Mouse (Mus musculus) lung, embryonic 14.5 days (tissue): Measurements from ENCODE around the gene Mcl1. TPM values are rescaled to one million over a fixed set of nuclear protein-coding genes. Genes with fewer than 3 reads are reported as not detected.
"Not testable (repeated sequence)": the region's sequence is repeated elsewhere in the genome, so short reads cannot be mapped to it uniquely, and the experiment has no call there.

ENCODE experiments used
- ATAC-seq: fragments of 200-750 bp; cut with Nextera tagmentation; 2 replicates; pipeline ENCODE4 v1.8.0; 2017; ENCODE audit warnings: mild to moderate bottlenecking, moderate TSS enrichment, moderate library complexity; ENCODE audit not compliant: insufficient read depth
- DNase-seq: peaks from one replicate; pipeline ENCODE4 v3.0.0-alpha.2; 2015
- H3K27ac ChIP-seq: fragments of 300-500 bp; sonication (generic); 2 replicates; pipeline ENCODE4 v1.5.1; 2014; ENCODE audit warnings: low read depth, mild to moderate bottlenecking, moderate library complexity
- H3K27me3 ChIP-seq: fragments of 300-500 bp; sonication (generic); 2 replicates; pipeline ENCODE4 v1.6.1; 2014; ENCODE audit warnings: low read length, control low read depth; ENCODE audit not compliant: insufficient read depth
- H3K36me3 ChIP-seq: fragments of 300-500 bp; sonication (generic); 2 replicates; pipeline ENCODE4 v1.6.1; 2014; ENCODE audit warnings: control low read depth; ENCODE audit not compliant: insufficient read depth
- H3K4me1 ChIP-seq: fragments of 300-500 bp; sonication (generic); 2 replicates; pipeline ENCODE4 v1.6.1; 2014; ENCODE audit warnings: antibody characterized with exemption, control low read depth; ENCODE audit not compliant: insufficient read depth
- H3K4me2 ChIP-seq: fragments of 300-500 bp; sonication (generic); 2 replicates; pipeline ENCODE4 v1.6.1; 2014; ENCODE audit warnings: mild to moderate bottlenecking
- H3K4me3 ChIP-seq: fragments of 300-500 bp; sonication (generic); 2 replicates; pipeline ENCODE4 v1.5.1; 2014; ENCODE audit warnings: low read depth, low read length
- H3K9ac ChIP-seq: fragments of 300-500 bp; sonication (generic); 2 replicates; pipeline ENCODE4 v1.6.1; 2014
- H3K9me3 ChIP-seq: fragments of 300-500 bp; sonication (generic); 2 replicates; pipeline ENCODE4 v1.6.1; 2016; ENCODE audit warnings: low read depth, low read length, control low read depth
- CTCF ChIP-seq: IDR thresholded peaks from 2 replicates; pipeline ENCODE4 v1.5.1; 2016; ENCODE audit warnings: antibody characterized with exemption, low read depth
- WGBS: fragments of 180-500 bp; shearing (Covaris S2); extraction: QIAGEN DNeasy Blood & Tissue Kit; methylation state at CpG from one replicate; pipeline ENCODE4 v1.1.7; 2014; 5-methylcytosine and 5-hydroxymethylcytosine counted together
- polyA plus RNA-seq: library from polyadenylated mRNA; unstranded; fragments of >200 nt; fragmentation: Nextera tagmentation; extraction: Ambion mirVana; gene quantifications from 2 replicates; pipeline ENCODE4 v1.2.1, GENCODE M21; 2014

Mcl1 gene
- polyA plus RNA-seq, 1 experiment from 2014 or later = 82.3 TPM

- WGBS = 79% methylated on average over 16 of the region's 16 CpGs
- no peak for TF ChIP-seq CTCF
- Histone ChIP-seq H3K36me3 (no peaks in the 10 kb centered on the region), H3K4me2 (no peak overlapping the region), H3K4me3 (no peak overlapping the region), H3K27ac (peak overlapping the region; percentile 22; the same call in 1 of the 2 replicates), H3K27me3 (no peaks in the 10 kb centered on the region), H3K9me3 (no peaks in the 10 kb centered on the region), H3K4me1 (peaks cover 11% of the 10 kb centered on the region; the same call in 1 of the 2 replicates), H3K9ac (no peak overlapping the region)
- ATAC-seq (no peak), DNase-seq (no peak)
Measured at GRCm38 (mm10) chr3:95651391-95652203, 7.0 kb upstream of the Mcl1 start.

DNA sequence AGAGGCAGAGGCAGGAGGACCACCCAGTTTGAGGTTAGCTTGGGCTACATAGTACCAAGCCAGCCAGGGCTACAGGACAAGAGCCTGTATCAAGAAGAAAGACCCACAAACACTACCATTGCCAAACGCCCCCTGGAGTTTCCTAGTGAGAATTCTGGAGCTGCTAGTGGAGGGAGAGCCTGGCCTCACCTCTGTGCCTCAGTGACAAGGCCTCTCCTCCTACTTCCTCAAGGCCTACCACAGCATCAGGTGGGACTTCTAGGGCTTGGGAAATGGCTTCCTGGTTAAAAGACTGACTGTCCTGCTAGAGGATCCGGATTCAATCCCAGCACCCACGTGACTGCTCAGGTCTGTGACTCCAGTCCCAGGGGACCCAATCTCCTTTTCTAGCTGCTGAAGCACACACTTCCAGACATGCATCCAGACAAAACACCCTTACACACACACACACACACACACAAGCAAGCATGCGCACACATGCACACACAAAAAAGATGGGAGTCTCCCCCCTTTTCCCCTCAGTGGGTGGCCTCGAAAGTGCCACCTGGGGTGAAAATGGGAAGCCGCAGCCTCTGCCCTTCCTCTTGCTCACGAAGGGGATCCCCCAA lies 6.3 kb upstream of the Mcl1 start:
- 0 out of 2 replicates have a peak, but pooled peaks have one; percentile 9 for TF ChIP-seq CTCF
- no peaks in the 10 kb centered on the region for H3K36me3 ChIP-seq
- WGBS = 54% methylated on average over 7 of the region's 7 CpGs
- peak overlapping the region; percentile 71 for H3K27ac ChIP-seq
- DNase-seq (no peak), ATAC-seq (no peak)
- no peak overlapping the region for H3K4me3 ChIP-seq
- H3K9me3 ChIP-seq = no peaks in the 10 kb centered on the region
- no peaks in the 10 kb centered on the region for H3K27me3 ChIP-seq
- H3K4me1 ChIP-seq = peaks cover 11% of the 10 kb centered on the region; the same call in 1 of the 2 replicates
- H3K9ac ChIP-seq = no peak overlapping the region
- no peak overlapping the region for H3K4me2 ChIP-seq

- Histone ChIP-seq H3K4me3 (no peak overlapping the region), H3K4me2 (no peak overlapping the region), H3K27ac (peak overlapping the region; percentile 71), H3K4me1 (peaks cover 11% of the 10 kb centered on the region; the same call in 1 of the 2 replicates), H3K9ac (no peak overlapping the region), H3K36me3 (no peaks in the 10 kb centered on the region), H3K9me3 (no peaks in the 10 kb centered on the region), H3K27me3 (no peaks in the 10 kb centered on the region)
- 22% methylated on average over 6 of the region's 6 CpGs for WGBS
- DNase-seq (peak; percentile 34), ATAC-seq (no peak)
- no peak for TF ChIP-seq CTCF
Measured at GRCm38 (mm10) chr3:95652871-95653270, 5.7 kb upstream of the Mcl1 start.

DNA sequence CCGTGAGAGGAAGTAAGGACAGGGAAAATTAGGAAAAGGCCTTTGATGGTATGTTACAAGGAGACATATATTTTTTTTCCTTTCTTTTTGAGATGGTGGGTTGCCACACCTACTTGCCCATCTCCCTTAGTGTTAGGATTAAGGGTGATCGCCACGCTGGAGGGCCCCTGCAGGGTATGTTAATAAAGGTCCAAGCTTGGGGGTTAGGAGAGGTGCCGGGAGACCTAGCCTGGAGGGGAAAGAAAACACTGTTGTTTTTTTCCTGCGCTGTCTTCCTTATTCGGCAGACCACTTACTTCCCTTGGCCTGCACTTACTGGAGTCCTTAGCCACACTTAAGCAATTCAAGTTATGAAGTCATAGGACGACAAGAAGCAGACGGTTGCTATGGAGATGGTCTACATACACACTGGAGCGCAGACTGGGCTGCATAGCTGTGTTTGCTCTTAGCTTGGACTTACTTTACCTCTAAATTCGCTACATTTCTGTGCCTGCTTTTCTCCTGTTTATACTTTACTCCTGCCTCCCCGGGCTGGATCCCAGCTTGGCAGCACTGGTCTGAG lies 5.0 kb upstream of the Mcl1 start:
- ATAC-seq = peak; percentile 55
- 16% methylated on average over 11 of the region's 11 CpGs for WGBS
- Histone ChIP-seq H3K36me3 (no peaks in the 10 kb centered on the region), H3K4me3 (no peak overlapping the region), H3K27ac (peak overlapping the region; percentile 71), H3K9ac (no peak overlapping the region), H3K27me3 (no peaks in the 10 kb centered on the region), H3K4me2 (peak overlapping the region; percentile 16), H3K9me3 (no peaks in the 10 kb centered on the region), H3K4me1 (peaks cover 11% of the 10 kb centered on the region; the same call in 1 of the 2 replicates)
- DNase-seq = peak; percentile 86
- no peak for TF ChIP-seq CTCF

GRCm38 (mm10) chr3:95654371-95654770 lies 4.2 kb upstream of the Mcl1 start:
- H3K36me3 ChIP-seq, DNase-seq, H3K9me3 ChIP-seq, H3K4me2 ChIP-seq, ATAC-seq, H3K4me3 ChIP-seq, H3K9ac ChIP-seq, H3K27me3 ChIP-seq: not testable (repeated sequence)
- H3K27ac ChIP-seq = peak overlapping the region; percentile 71
- 91% methylated on average over 3 of the region's 3 CpGs for WGBS
- peaks cover 11% of the 10 kb centered on the region; the same call in 1 of the 2 replicates for H3K4me1 ChIP-seq

DNA sequence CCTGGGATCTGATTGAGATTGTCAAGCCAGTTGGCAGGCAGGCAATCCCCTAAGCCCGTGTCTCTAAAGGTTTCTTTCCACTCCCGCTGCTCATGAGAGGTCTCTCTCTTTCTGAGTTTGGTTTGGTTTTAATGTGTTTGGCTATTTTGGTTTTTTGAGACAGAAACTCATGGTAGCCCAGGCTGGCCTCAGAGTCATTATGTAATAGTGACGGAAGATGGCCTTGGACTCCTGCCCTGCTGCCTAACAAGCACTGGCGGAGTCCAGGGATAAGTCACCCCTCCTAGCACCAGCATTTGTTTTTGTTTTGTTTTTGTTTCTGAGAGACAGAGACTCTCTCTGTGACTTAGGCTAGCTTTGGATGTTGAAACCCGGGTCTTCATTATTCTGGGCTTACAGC lies 3.2 kb upstream of the Mcl1 start:
- 91% methylated on average over 5 of the region's 5 CpGs for WGBS
- no peak for ATAC-seq

DNA sequence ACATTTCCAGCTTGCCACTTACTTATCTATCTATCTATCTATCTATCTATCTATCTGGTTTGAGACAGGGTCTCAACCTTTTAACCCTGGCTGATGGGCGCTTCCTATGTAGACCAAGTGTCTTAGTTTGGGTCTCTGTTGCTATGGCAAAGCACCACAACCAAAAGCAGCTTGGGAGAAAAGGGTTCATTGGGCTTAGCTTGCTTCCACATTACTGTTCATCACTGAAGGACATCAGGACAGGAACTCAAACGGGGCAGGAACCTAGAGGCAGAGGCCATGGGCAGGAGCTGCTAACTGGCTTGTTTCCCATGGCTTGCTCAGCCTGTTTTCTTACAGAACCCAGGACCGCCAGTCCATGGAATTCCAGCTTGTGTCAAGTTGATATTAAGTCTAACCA lies 1.5 kb upstream of the Mcl1 start:
- H3K9me3 ChIP-seq = no peaks in the 10 kb centered on the region
- no peak for TF ChIP-seq CTCF
- WGBS = 80% methylated on average over 3 of the region's 3 CpGs
- H3K27me3 ChIP-seq = no peaks in the 10 kb centered on the region
- H3K27ac ChIP-seq = no peak overlapping the region
- DNase-seq (no peak), ATAC-seq (no peak)
- no peak overlapping the region for H3K4me2 ChIP-seq
- H3K4me1 ChIP-seq = peaks cover 18% of the 10 kb centered on the region
- peaks cover 20% of the 10 kb centered on the region for H3K36me3 ChIP-seq
- no peak overlapping the region for H3K4me3 ChIP-seq
- no peak overlapping the region for H3K9ac ChIP-seq

More for the DNA sequence above, 3.2 kb upstream of the Mcl1 start:
- Histone ChIP-seq H3K4me3 (no peak overlapping the region), H3K36me3 (peaks cover 4% of the 10 kb centered on the region; the same call in 1 of the 2 replicates), H3K4me1 (peaks cover 11% of the 10 kb centered on the region; the same call in 1 of the 2 replicates), H3K9ac (no peak overlapping the region), H3K9me3 (no peaks in the 10 kb centered on the region), H3K27me3 (no peaks in the 10 kb centered on the region), H3K27ac (no peak overlapping the region), H3K4me2 (no peak overlapping the region)
- TF ChIP-seq CTCF = no peak
- no peak for DNase-seq
